Mouse (Mus musculus): ENCODE measurements around the gene Rbm19.

Rbm19 gene

GRCm38 (mm10) chr5:120135823-120136222, 19.6 kb downstream of the Rbm19 start:
- no peak for DNase-seq

GRCm38 (mm10) chr5:120136236-120136675, 20.0 kb downstream of the Rbm19 start:
- DNase-seq: no peak

- no peak for DNase-seq
These were observed 20.8 kb downstream of the Rbm19 start for GRCm38 (mm10) chr5:120137038-120137437.

- DNase-seq: no peak
These were observed 21.6 kb downstream of the Rbm19 start for GRCm38 (mm10) chr5:120137846-120138245.

DNA sequence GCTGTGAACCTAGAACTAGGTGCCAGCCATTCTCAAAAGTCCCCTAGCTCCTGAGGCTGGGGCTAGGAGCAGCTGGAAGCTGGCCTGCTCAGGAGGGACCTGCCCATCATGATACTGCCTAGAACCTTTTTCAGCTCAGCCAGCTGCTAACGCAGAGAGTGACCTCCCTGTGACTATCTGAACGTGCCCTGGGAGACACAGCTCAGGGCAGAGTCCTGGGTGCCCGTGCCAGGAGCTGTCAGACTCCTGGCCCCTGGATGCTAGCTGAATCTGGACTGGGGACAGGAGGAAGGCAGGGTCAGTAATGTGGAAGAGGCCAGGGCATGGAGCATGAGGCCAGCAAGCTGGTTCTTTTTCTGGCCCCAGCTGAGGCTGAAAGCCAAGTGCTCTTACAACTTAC, 22.1 kb downstream of the Rbm19 start:
- peak; percentile 61 for DNase-seq

DNA sequence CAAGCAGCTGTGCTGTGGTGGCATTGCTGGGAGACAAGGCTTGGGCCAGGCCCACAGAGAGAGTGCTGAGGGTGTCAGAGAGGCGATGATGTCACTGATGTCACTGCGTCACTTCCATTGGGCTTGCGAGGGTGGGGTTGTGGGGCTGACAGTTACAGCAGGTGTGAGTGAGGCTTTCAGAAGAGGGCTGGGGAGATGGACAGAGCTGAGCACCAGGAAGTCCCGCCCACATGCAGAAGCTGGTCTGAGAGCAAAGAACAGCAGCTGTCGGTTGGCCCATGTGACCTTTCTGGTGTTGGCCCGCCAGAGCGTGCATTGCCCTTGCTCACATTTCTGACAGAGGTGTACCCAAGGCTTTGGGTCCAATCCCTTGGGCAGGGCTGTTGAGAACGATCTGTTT, 23.0 kb downstream of the Rbm19 start:
- DNase-seq: no peak

GRCm38 (mm10) chr5:120143941-120144340, 27.7 kb downstream of the Rbm19 start:
- DNase-seq: no peak

DNA sequence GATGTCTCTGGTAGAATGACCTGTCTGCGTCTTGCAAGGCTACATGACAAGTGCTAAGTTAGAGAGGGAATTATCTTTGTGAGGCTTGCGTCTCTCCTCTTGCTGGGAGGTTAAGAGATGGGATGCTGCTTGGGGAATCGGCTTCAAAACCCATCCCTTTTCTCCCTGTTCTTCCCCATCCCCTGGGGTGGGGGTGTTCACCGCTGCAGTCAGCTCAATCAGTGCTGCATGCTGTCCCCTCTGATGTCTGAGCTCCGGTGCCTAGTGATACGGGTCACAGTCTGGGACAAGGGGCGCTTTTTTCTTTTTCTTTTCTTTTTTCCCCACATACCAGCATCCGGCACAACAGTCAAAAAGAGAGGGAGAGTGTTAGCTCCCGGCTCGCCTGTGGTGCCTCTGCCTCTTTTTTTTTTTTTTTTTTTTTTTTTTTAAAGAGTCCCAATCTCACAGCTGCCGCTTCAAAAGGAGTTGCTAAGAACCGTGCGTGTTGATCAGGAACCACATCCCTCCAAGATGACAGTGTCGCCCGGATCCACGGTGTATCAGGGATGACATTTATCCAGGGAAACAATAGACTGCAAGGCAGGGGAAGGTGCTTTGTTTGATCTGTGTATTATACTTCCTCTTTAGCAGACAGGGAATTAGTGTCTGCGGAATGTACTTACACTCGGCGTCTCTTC, 29.2 kb downstream of the Rbm19 start:
- no peak for DNase-seq

DNA sequence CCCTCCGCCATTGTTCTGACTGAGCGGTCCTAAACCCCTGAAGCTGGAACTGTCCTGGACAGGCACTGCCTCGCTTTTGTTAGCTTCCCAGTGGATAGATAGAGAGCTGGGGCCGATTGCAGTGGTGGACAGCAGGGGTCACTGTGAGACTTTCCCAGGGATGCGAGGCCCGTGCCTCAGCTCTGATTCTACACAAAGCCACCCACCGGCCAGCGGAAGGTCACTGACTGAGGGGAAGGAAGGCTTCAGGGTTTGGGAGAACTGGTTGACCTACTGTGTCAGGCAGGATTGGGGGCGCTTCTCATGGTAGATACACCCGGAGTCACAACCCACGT, 29.8 kb downstream of the Rbm19 start:
- DNase-seq: no peak

GRCm38 (mm10) chr5:120146909-120147308, 30.6 kb downstream of the Rbm19 start:
- DNase-seq: no peak

DNA sequence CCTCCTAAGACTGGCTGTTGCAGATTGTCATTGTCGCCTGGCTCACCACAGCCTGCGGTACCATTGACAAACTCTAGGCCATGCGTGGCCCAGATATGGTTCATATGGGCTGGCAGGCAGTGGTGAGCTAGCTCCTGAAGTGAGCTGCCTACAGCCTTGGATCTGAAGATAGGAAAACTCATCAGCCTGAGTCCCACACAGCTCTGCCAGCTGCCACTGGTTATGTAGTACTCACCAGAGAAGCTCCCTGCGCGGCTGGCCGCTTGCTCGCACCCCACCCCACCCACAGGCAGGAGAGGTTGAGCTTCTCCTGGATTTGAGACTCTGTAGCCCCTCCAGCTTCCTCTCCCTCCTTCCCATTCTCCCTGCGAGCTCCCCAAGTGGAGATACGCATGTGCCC, 32.0 kb downstream of the Rbm19 start:
- no peak for DNase-seq

- DNase-seq: no peak
These were observed 34.9 kb downstream of the Rbm19 start for GRCm38 (mm10) chr5:120151145-120151544.

DNA sequence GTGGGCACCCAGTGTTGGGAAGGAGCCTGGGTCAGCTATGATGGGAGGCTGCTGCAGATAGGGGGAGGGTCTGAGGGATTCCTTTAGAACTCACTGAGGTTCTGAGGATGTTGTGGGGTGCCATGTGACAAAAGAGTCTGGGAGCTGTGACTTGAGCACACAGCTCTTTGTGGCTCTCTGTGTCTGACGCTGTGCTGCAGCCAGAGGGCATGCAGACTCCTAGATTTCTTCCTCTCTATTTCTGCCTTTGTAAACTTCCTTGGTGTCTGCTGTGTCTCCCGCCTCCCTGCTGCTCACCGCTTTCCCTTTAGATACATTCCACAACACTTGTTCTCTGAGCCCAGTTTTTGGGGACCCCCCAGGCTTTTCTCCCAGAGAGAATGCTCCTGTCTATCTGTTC, 36.9 kb downstream of the Rbm19 start:
- no peak for DNase-seq

GRCm38 (mm10) chr5:120155672-120156071, 39.4 kb downstream of the Rbm19 start:
- no peak for DNase-seq

DNA sequence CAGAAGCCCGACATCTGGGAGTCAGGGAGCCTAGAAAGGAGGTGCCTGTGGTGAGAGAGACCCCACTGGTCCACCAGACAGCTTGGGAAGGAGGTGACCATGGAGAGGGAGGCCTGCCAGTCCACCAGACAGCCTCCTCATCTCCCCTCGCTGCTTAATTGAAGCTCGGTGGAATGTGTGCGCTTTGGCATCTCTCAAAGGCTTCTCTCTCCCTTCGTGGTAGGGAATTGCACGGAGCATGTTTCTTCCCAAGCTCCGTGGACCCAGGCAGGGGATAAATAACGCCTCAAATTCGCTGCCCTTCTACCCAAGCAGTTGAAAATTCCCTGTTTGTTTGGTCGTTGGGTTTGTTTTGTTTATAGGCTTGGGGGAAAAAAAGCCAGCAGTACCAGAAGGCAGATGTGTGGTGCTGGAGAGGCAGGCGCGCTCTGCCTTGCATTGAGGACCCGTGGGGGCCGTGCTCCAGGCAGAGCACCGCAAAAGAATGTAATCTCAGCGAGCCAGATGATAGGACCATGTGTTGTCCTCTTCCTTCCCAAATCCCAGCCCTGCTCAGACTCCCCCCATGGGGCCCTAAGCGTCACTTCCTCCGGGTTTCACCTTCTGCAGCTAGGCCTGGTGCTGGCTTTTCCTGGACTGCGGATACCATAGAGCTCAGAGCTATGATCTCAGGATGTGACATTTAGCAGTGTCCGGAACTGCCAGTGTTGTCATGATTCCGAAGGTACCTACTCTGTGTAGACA, 40.1 kb downstream of the Rbm19 start:
- DNase-seq: peak; percentile 17

- no peak for DNase-seq
These were observed 40.9 kb downstream of the Rbm19 start for GRCm38 (mm10) chr5:120157115-120157514.

GRCm38 (mm10) chr5:120158476-120158875, 42.2 kb downstream of the Rbm19 start:
- peak; percentile 56 for DNase-seq

- DNase-seq: no peak
These were observed 44.8 kb downstream of the Rbm19 start for GRCm38 (mm10) chr5:120160923-120161658.

- no peak for DNase-seq
These were observed 46.4 kb downstream of the Rbm19 start for GRCm38 (mm10) chr5:120162689-120163088.

DNA sequence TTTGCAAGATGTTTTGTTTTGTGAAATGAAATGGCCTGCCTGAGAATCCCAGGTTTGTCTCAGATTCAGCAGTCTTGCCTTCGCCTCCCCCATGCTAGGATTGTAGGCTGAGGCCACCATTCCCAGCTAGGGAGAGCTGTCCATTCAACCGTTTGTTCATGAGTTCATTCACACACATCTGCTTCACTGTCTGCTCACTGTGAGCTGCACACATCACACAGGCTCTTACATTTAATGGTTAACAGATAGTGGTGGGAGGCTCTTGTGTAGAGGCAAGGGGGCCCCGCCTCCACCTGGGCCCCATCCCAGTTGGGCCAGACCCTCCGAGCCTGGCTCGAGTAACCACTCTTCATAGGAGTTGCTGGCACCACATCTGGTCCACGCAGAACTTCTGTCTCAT, 47.2 kb downstream of the Rbm19 start:
- peak; percentile 9 for DNase-seq

DNA sequence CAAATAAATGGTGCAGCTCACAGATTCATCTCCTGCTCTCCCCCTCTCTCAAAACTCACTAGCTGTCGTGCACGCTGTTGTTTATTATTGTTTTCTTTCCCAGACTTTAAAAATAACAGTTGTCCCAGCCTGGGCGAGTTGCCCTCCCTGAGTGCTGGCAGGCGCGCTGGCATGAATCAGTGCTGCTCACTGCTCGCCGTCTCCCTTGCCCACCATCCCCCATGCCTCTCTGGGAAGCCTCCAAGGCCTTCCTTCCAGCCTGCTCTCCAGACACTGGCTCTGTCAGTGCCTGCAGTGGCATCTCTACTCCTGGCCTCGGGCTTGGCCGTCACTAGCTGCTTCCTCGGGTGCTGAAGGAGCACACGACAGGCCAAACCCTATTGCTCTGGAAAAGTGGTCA, 48.2 kb downstream of the Rbm19 start:
- DNase-seq: no peak

DNA sequence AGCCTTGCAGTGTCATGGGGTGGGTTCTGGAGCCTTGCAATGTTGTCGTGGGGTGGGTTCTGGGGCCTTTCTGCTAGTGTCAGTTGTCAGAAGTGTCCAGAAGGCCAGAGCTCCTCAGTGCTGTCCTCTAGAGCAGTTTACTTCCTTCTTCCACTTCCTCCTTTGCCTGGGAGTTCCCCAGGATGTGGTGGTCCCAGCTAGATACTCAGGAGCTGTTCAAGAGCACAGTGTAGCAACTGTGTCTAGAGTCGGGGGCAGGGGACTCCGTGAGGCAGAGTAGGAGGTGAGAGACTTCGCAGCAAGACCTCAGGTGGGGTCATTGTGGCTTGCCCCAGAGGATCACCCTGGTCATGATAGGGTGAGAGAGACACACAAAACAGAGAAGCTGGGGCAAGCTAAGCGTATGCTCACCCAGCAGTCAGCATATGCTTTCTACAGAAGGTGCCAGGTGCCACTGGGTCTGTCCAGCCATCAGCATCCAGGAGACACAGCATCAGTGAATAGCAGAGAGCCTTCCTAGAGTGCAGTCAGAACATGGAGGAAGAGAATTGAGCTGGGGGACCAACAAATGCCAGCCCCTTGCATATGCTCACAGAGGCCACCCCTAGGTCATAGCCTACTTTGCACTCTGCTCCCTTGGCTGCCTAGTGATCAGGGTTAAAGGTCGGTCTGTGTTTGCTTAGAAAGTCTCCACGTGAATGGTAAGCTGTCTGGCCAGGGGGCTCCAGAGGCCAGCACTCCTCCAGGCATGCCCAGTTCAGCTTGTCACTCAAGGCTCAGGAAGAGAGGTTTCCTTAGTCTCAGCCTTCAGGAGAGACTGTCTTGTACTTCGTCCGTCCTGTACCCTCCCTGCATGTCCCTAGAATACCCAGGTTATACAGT, 49.0 kb downstream of the Rbm19 start:
- peak; percentile 54 for DNase-seq

GRCm38 (mm10) chr5:120167787-120168325, 51.6 kb downstream of the Rbm19 start:
- no peak for DNase-seq
